Mouse (Mus musculus): Measurements from ENCODE around the gene Crip1. TPM values are rescaled to one million over a fixed set of nuclear protein-coding genes. Genes with fewer than 3 reads are reported as not detected.

Gene Crip1
- polyA plus RNA-seq, 1 experiment from 2014 or later, result 35.1 TPM

DNA sequence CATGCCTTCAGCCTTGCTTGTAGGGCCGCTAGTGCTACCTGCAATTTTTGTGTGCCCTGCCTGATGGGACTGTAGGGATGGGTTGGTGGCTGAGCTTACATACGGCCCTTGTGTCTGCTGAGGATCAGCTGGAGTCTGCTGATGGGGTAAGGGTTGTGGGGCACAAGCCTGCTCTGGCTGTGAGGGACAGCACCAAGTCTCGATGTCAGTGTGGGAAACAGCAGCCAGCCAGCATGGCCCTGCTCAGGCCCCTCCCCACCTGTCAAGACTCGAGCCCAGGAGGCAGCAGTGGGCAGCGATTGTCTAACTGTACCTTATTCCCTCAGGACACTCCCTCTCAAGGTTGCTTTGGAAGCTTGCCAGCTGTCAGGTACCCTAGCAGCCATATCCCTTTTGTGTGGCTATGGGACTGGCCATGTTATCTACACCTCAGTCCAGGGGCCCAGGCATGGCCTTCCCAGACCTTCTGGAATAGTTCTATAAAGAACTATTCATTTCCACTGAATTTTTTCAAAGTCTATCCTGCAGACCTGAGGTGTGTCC lies 12.2 kb upstream of the Crip1 start:
- 75% methylated on average over 5 of the region's 5 CpGs for WGBS
- no peaks in the 10 kb centered on the region for H3K27me3 ChIP-seq
- no peak overlapping the region for H3K4me2 ChIP-seq (replicated peaks)
- H3K36me3 ChIP-seq, result peaks cover 95% of the 10 kb centered on the region
- ATAC-seq, result no peak
- peaks cover 9% of the 10 kb centered on the region for H3K4me1 ChIP-seq (replicated peaks)
- no peak overlapping the region for H3K27ac ChIP-seq
- no peak overlapping the region for H3K9ac ChIP-seq (replicated peaks)
- H3K9me3 ChIP-seq, result no peaks in the 10 kb centered on the region
- H3K4me3 ChIP-seq (replicated peaks), result no peak overlapping the region

DNA sequence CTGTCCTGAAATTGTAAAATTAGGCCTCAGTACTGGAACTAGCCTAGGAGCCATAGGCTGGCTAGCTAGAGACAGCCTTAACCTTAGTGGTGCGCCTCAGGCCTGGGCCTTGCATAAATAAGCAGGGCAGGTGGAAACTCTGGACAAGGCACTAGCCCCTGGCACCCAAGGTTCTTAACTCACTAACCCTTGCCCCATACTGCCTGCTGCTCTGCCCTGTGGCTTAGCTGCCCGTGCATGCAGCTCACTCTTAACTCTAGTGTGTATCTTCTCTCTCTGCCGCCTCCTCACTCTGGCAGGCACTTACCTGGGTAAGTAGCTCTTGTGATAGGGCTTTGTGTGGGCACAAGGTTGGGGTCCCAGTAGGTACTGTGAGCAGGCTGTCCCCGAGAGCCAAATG lies 11.6 kb upstream of the Crip1 start:
- no peak for ATAC-seq
- Histone ChIP-seq H3K27me3 (no peaks in the 10 kb centered on the region), H3K36me3 (peaks cover 89% of the 10 kb centered on the region), H3K4me1 (replicated peaks) (peaks cover 15% of the 10 kb centered on the region), H3K9me3 (no peaks in the 10 kb centered on the region), H3K27ac (no peak overlapping the region), H3K4me2 (replicated peaks) (no peak overlapping the region), H3K9ac (replicated peaks) (no peak overlapping the region), H3K4me3 (replicated peaks) (no peak overlapping the region)
- WGBS, result 90% methylated on average over 4 of the region's 4 CpGs

DNA sequence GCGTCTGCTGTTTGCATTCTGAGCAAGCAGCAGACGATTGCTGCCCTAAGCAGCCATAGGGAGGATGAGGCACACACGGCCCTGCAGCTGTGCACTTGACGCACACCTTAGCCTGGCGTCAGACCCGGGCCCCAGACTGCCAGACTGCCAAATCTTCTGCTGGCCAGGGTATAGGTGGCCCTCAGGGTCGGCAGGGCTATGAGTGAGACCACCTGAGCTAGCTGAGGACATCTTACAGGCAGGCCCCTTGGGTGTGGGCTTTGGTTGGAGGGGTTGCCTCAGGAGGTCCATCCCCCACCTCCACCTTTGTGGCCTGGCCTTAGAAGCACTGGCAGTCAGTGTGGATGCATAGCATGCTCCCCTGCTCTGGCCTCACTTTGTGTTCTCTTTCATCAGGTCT lies 10.7 kb upstream of the Crip1 start:
- H3K4me2 ChIP-seq (replicated peaks), result no peak overlapping the region
- H3K27me3 ChIP-seq, result no peaks in the 10 kb centered on the region
- H3K27ac ChIP-seq, result no peak overlapping the region
- H3K4me3 ChIP-seq (replicated peaks), result no peak overlapping the region
- ATAC-seq, result no peak
- no peak overlapping the region for H3K9ac ChIP-seq (replicated peaks)
- peaks cover 19% of the 10 kb centered on the region for H3K4me1 ChIP-seq (replicated peaks)
- no peaks in the 10 kb centered on the region for H3K9me3 ChIP-seq
- H3K36me3 ChIP-seq, result peaks cover 80% of the 10 kb centered on the region
- 91% methylated on average over 7 of the region's 7 CpGs for WGBS

DNA sequence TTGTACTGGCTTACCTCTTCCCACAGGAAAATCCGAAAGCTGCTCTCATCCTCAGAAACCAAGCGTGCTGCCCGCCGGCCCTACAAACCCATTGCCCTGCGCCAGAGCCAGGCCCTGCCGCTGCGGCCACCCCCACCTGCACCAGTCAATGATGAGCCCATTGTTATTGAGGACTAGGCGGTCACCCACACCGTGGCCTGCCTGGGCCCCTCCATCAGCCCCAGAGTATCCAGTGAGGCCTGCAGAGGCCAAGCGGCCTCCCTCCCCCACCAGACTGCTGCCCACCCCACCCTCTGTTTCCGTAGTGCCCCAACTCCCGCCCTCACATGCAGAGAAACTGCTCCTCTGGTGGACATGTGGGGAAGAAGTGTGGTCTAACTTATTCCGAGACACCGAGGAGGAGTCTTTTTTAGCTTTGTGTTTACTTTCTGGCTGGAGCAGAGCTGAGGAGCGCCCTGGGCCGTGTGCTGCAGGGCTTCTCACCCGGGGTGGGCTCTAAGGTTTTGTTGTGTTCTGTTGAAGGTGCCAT lies 9.6 kb upstream of the Crip1 start:
- Histone ChIP-seq H3K9ac (replicated peaks) (no peak overlapping the region), H3K4me2 (replicated peaks) (no peak overlapping the region), H3K27me3 (no peaks in the 10 kb centered on the region), H3K36me3 (peaks cover 69% of the 10 kb centered on the region), H3K4me1 (replicated peaks) (peaks cover 29% of the 10 kb centered on the region), H3K9me3 (no peaks in the 10 kb centered on the region), H3K27ac (no peak overlapping the region), H3K4me3 (replicated peaks) (no peak overlapping the region)
- ATAC-seq, result no peak
- WGBS, result 79% methylated on average over 17 of the region's 17 CpGs

DNA sequence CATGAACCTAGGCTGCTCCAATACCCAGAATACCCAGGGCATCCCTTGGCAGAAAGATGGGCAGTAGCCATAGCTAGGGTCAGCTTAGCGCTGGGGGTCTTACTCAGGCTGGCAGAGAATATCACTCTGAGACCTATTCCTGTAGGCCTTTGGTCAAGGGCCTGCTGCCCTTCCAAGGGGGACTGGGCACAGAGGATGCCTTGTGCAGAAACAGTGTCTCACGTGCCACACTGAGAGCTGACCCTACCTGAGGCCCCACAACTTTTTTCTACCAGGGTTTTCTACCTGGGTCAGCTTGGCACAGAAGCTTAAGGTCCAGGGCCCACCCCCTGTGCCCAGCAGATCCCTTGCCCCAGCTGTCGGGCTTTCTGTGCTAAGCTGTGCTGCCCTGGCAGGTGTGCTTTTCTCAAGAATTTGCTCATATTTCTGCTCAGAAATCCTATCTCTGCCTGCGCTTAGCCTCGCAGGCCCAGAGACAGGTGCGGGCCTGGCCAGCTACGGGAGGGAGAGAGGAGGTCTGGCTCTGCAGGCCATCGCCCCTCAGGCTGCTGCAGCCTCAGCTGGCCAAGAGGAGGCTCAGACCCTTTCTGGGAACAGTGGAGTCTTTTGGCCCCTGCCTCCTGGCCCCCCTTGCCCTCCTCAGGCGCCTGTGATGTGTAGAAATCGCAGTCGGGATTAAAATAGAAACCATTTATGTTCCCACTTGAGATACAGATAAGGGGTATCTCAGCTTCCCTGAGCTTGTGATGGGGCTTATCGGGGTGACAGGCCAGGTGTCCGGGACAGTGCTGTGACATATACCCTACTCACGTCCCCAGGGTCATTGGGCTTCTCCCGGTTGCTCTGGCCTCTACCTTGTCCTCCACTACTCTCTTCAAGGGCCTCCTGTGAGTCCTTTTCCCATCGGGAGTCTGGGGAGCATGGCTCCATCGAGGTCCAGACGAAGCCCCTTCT lies 8.6 kb upstream of the Crip1 start:
- H3K27ac ChIP-seq, result no peak overlapping the region
- H3K9ac ChIP-seq (replicated peaks), result no peak overlapping the region
- 88% methylated on average over 18 of the region's 18 CpGs for WGBS
- no peak for ATAC-seq
- peaks cover 39% of the 10 kb centered on the region for H3K4me1 ChIP-seq (replicated peaks)
- no peaks in the 10 kb centered on the region for H3K27me3 ChIP-seq
- H3K36me3 ChIP-seq, result peaks cover 59% of the 10 kb centered on the region
- no peak overlapping the region for H3K4me2 ChIP-seq (replicated peaks)
- H3K4me3 ChIP-seq (replicated peaks), result no peak overlapping the region
- no peaks in the 10 kb centered on the region for H3K9me3 ChIP-seq

DNA sequence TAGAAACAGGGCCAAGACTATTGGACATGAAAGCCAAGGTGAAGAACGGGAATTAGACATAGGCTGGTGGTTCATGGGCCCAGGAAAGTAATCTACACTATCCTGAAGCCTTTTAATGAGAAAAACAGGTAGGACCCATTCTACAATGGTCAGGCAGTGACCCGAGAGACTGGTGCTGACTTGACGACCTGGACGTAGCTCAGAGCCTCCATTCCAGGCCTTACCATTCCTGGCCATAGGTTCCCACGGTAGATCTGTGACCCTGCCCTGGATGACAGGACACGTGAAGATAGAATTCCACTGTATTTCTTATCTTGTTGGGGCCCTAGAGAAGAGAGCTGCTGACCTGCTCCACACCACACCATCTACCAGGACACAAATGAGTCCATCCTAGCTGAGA lies 7.8 kb upstream of the Crip1 start:
- Histone ChIP-seq H3K4me1 (replicated peaks) (peaks cover 47% of the 10 kb centered on the region), H3K27me3 (no peaks in the 10 kb centered on the region), H3K4me3 (replicated peaks) (no peak overlapping the region), H3K36me3 (peaks cover 51% of the 10 kb centered on the region), H3K9ac (replicated peaks) (no peak overlapping the region), H3K9me3 (no peaks in the 10 kb centered on the region), H3K27ac (peak overlapping the region; percentile 88), H3K4me2 (replicated peaks) (no peak overlapping the region)
- ATAC-seq, result no peak
- 76% methylated on average over 6 of the region's 6 CpGs for WGBS

DNA sequence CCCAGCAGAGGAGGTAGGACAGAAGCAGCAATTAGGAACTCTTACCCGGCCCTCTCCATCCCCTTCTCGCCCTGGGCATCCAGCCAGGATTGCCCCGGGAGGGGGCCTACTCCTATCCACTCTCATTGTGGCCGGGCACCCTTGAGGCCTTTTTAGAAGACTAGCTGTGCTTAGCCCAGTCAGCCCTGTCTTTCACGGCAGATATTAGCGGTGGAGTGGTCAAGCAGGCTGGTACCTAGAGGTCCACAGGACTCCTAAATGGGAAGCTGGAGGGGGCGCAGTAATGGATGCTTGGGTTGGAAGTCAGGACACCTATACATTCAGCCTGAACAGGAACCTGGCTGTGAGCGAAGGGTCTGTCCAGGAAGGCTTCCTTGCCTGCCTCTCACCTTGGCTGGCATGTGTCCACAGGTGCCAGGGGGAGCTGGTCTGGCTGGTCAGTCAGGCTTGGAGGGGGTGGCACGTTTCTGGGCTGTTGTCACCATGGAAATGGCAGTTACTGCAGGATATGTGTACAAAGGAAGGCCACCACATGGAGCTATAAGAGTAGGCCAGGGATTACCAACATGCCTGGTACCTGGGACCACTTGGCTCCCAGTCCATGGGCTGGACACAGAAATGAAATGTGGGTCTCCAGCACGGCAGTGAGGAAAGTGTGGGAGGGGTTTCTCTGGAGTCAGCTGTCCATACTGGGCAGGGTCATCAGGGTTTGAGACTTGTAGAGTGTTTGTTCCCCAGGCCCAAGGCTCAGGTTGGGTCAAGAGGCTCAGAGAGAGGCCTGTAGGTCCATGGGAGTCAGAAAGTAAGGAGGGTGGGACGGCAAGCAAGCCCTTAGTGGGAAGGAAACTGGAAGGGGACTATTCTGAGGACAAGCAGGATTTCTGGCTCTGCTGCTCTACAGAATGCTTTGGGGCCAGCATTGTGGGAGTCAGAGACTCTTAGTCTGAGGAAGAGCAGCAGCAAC lies 6.9 kb upstream of the Crip1 start:
- ATAC-seq, result peak; percentile 5
- H3K9me3 ChIP-seq, result no peaks in the 10 kb centered on the region
- H3K4me2 ChIP-seq (replicated peaks), result peak overlapping the region; percentile 82
- H3K36me3 ChIP-seq, result peaks cover 51% of the 10 kb centered on the region
- H3K4me1 ChIP-seq (replicated peaks), result peaks cover 49% of the 10 kb centered on the region
- 32% methylated on average over 11 of the region's 11 CpGs for WGBS
- peak overlapping the region; percentile 81 for H3K9ac ChIP-seq (replicated peaks)
- H3K27me3 ChIP-seq, result no peaks in the 10 kb centered on the region
- peak overlapping the region; percentile 74 for H3K4me3 ChIP-seq (replicated peaks)
- peak overlapping the region; percentile 88 for H3K27ac ChIP-seq

DNA sequence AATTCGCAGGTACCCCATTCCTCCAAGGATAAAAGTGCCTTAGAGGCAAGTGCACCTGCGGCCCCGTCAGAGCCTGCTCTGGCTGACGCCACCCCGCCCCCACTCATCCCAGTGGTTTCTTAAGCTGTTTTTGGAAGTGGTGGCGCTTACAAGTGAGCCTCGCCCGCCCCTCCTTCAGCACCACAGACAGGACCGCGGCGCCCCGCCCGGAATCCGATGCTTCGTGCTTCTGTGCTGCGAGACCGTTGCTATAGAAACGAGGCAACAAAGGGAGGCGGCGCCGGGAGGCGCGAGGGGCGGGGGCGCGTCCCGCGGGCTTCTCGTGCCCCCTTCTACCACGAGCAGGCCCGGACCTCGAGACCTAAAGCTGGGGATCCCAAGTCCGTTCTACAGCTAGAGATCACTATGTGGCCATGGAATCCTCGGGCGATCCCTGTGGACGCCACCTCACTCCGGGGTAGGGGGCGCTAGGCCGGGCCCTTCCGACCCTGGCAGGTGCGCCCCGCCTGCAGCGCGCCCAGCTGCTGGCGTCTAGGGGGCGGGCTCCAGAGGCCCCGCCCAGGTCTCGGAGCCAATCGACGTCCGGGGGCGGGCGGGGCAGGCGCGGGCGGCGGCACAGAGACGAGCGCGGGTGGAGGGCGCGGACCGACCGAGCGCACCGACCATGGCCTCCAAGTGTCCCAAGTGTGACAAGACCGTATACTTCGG lies 6.1 kb upstream of the Crip1 start, which contains the start of gene Crip2:
Crip2 (plus strand) TSS at position 329 of the 708 bp plus-strand sequence.
- peak within 1 kb of the TSS; percentile 82 for H3K4me2 ChIP-seq (replicated peaks)
- peaks cover 51% of the 10 kb centered on the region for H3K36me3 ChIP-seq
- H3K9me3 ChIP-seq, result no peaks in the 10 kb centered on the region
- ATAC-seq, result peak; percentile 84
- H3K4me3 ChIP-seq (replicated peaks), result peak within 1 kb of the TSS; percentile 74
- peak within 1 kb of the TSS; percentile 88 for H3K27ac ChIP-seq
- H3K27me3 ChIP-seq, result no peaks in the 10 kb centered on the region
- under 1% methylated on average over 67 of the region's 68 CpGs for WGBS
- H3K9ac ChIP-seq (replicated peaks), result peak within 1 kb of the TSS; percentile 81
- peaks cover 49% of the 10 kb centered on the region for H3K4me1 ChIP-seq (replicated peaks)

DNA sequence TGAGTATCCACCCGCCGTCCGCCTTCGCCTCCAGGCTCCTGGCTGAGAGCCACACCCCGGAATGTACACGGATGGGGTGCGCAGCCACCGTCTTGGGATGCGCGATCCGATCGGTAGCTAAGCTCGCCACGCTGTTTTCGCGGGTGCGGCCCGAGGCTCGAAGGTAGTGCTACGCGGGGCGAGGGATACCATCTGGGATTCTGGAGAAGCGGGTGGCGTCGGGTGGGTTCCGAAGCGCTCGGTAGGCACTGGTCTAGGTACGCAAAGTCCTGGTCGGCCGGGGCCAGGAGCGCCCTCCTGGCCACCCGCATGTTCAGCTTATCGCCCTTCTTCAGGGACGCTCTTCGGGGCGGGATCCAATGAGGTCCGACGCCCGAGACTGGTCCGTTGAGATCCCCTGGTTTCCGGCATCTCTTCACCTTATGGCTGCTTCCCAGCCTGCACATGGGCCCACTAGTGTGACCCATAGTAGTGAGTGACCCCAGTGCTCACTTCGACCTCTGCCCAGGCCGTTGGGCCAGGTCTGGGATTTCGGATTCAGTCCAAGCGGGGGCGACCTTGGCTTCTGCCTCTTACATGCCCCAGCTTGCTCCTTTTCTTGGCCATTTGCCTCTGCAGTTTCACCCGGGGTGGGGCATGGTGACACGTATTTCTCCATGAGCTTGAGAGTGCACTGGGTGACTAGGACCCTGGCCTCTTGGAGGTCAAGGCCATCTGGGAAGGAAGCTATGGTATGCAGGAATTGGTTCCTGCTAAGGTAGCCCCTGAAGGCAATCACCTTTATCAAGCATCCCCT lies 5.3 kb upstream of the Crip1 start:
- peak overlapping the region; percentile 88 for H3K27ac ChIP-seq
- H3K36me3 ChIP-seq, result peaks cover 50% of the 10 kb centered on the region
- H3K9me3 ChIP-seq, result no peaks in the 10 kb centered on the region
- H3K27me3 ChIP-seq, result no peaks in the 10 kb centered on the region
- H3K9ac ChIP-seq (replicated peaks), result peak overlapping the region; percentile 81
- 2% methylated on average over 47 of the region's 49 CpGs for WGBS
- peak overlapping the region; percentile 82 for H3K4me2 ChIP-seq (replicated peaks)
- H3K4me3 ChIP-seq (replicated peaks), result peak overlapping the region; percentile 74
- no peak; the same call in 1 of the 2 replicates for ATAC-seq
- H3K4me1 ChIP-seq (replicated peaks), result peaks cover 49% of the 10 kb centered on the region

DNA sequence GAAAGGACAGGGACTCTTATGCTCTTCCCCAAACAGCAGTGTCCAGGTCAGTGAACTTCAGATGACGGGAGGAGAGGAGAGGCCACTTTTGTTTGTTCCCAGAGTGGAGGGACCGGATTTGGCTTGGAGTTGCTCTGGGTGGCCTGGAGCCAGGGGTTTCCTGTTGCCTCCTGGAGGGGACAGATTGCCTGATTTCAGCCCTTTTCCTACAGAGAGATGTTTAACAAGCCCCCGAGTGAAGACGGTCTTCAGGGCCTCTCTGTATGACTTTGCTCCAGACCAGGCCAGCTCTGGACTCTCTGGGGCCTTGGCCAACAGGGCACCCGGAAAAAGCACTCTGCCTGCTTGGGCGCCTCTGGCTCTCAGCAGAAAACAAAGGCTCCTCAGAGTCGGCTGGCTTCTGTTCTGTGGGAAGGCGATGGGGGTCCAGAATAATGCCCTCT lies 4.6 kb upstream of the Crip1 start:
- peaks cover 52% of the 10 kb centered on the region for H3K4me1 ChIP-seq (replicated peaks)

More for the DNA sequence above, 4.6 kb upstream of the Crip1 start:
- Histone ChIP-seq H3K36me3 (peaks cover 44% of the 10 kb centered on the region), H3K4me2 (replicated peaks) (peak overlapping the region; percentile 82), H3K27ac (peak overlapping the region; percentile 52), H3K4me3 (replicated peaks) (peak overlapping the region; percentile 74), H3K27me3 (no peaks in the 10 kb centered on the region; the same call in 1 of the 2 replicates), H3K9ac (replicated peaks) (peak overlapping the region; percentile 81), H3K9me3 (no peaks in the 10 kb centered on the region)
- 26% methylated on average over 8 of the region's 8 CpGs for WGBS
- no peak for ATAC-seq

Data from midbrain, embryonic 13.5 days (tissue).